Mouse (Mus musculus) forebrain, embryonic 13.5 days (tissue): Measurements from ENCODE around the gene Hist1h3e. TPM values are rescaled to one million over a fixed set of nuclear protein-coding genes. Genes with fewer than 3 reads are reported as not detected.
A peak's percentile ranks its signal among the peaks of the same experiment; 100 is the strongest.

ENCODE experiments used
- ATAC-seq: fragments of 200-750 bp; cut with Nextera tagmentation; 2 replicates; pipeline ENCODE4 v1.8.0; 2017
- H3K27ac ChIP-seq: fragments of 300-500 bp; sonication (generic); 2 replicates; pipeline ENCODE4 v1.5.1; 2015; ENCODE audit warnings: inconsistent platforms, mild to moderate bottlenecking, moderate library complexity
- H3K27me3 ChIP-seq: fragments of 300-500 bp; sonication (generic); 2 replicates; pipeline ENCODE4 v1.6.1; 2015; ENCODE audit warnings: mild to moderate bottlenecking, inconsistent platforms
- H3K36me3 ChIP-seq: fragments of 300-500 bp; sonication (generic); 2 replicates; pipeline ENCODE4 v1.6.1; 2015; ENCODE audit warnings: mild to moderate bottlenecking, inconsistent platforms; ENCODE audit not compliant: poor library complexity, severe bottlenecking
- H3K4me1 ChIP-seq: fragments of 300-500 bp; sonication (generic); 2 replicates; pipeline ENCODE4 v1.6.1; 2015; ENCODE audit warnings: inconsistent platforms
- H3K4me2 ChIP-seq: fragments of 300-500 bp; sonication (generic); 2 replicates; pipeline ENCODE4 v1.6.1; 2015; ENCODE audit warnings: inconsistent platforms, mild to moderate bottlenecking, moderate library complexity
- H3K4me3 ChIP-seq: fragments of 300-500 bp; sonication (generic); 2 replicates; pipeline ENCODE4 v1.5.1; 2015; ENCODE audit warnings: mild to moderate bottlenecking, inconsistent platforms
- H3K9ac ChIP-seq: fragments of 300-500 bp; sonication (generic); 2 replicates; pipeline ENCODE4 v1.6.1; 2015; ENCODE audit warnings: mild to moderate bottlenecking, inconsistent platforms
- H3K9me3 ChIP-seq: fragments of 300-500 bp; sonication (generic); replicated peaks from 2 replicates; pipeline ENCODE4 v1.6.1; 2016; ENCODE audit warnings: inconsistent platforms
- WGBS: fragments of 180-500 bp; shearing (Covaris S2); methylation state at CpG from one replicate; pipeline ENCODE4 v1.1.7; 2015; 5-methylcytosine and 5-hydroxymethylcytosine counted together
- polyA plus RNA-seq: library from polyadenylated mRNA; unstranded; fragments of >200 nt; fragmentation: Nextera tagmentation; extraction: Ambion mirVana; gene quantifications from 2 replicates; pipeline ENCODE4 v1.2.1, GENCODE M21; 2015

Gene Hist1h3e
- polyA plus RNA-seq, 1 experiment from 2014 or later, result 6.9 TPM

DNA sequence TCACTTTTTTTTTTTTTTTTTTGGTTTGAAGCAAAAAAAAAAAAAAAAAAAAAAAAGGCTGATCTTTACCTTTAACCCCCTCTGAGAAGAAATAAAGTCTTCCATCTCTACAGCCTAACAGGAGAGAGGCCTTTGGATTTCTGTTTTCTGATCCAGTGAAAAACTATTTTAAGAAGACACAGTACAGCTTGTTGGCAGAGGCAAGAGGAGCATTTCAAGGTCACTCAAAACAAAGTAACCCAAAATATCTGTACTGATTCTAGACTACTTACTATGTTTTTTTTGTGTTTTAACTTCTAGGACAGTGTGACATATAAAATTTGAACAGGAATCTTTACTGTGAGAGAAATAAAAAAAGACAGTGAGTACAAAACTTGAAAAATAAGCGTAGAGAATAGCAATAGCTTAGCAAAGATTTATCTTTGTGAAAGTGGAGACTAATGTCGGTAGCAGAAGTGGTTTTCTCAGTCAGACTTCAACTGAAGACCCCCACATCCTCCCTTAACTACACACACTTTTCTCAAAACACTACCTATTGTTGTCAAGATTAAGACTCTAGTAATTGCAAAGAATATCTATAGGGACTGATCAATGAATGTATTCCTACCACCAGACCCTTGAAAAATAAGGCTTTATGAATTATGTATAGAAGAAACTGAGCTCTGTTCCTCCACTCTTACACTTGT lies 32.5 kb downstream of the Hist1h3e start:
- peak overlapping the region; percentile 58 for H3K4me3 ChIP-seq
- H3K36me3 ChIP-seq, result no peaks in the 10 kb centered on the region
- H3K4me1 ChIP-seq, result peaks cover 37% of the 10 kb centered on the region
- H3K27ac ChIP-seq, result peak overlapping the region; percentile 98
- H3K27me3 ChIP-seq, result no peaks in the 10 kb centered on the region
- H3K9ac ChIP-seq, result peak overlapping the region; percentile 85
- no peak for ATAC-seq
- no peaks in the 10 kb centered on the region for H3K9me3 ChIP-seq
- H3K4me2 ChIP-seq, result peak overlapping the region; percentile 61
- WGBS, result 25% methylated on average over 2 of the region's 2 CpGs

DNA sequence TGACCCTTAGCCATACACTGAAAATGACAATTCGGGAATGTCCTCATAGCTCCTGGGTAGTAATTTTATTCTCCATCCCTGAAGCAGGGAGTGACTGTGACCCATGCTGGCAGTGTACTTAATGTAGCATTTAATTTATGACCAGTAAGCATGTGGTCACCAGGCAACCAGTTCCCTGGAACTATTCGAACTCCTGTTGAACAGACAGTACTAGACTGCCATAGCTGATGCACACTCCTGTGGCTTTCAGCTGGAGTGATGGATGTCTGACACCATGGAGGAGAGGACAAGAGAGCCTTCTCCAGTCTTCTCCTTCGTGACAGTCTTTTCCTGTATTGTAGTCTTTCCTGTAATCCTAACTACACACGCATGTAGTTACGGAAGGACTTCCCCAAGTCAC lies 33.2 kb downstream of the Hist1h3e start:
- 84% methylated on average over 5 of the region's 5 CpGs for WGBS
- H3K27me3 ChIP-seq, result no peaks in the 10 kb centered on the region
- ATAC-seq, result no peak
- no peak overlapping the region for H3K27ac ChIP-seq
- no peak overlapping the region for H3K9ac ChIP-seq
- 0 out of 2 replicates have a peak overlapping the region, but pooled peaks have one; percentile 7 for H3K4me3 ChIP-seq
- no peaks in the 10 kb centered on the region for H3K9me3 ChIP-seq
- no peaks in the 10 kb centered on the region for H3K36me3 ChIP-seq
- H3K4me2 ChIP-seq, result peak overlapping the region; percentile 35
- peaks cover 33% of the 10 kb centered on the region for H3K4me1 ChIP-seq

DNA sequence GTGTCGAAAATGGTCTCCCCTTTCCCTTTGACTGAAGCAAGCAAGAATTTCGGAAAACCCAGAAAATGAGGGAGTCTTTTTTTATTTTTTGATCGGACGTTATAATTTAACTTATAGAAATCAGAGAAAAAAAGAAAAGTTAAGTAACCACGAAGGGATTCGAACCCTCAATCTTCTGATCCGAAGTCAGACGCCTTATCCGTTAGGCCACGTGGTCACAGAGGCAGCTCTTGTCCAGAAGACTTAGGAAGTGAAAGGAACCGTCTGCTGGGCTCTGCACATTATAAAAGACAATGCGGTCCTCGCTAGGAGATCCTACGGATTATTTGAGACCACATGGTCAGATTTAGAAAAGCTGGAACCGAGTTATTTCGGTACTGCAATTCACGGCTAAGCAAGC lies 35.9 kb downstream of the Hist1h3e start:
- no peaks in the 10 kb centered on the region for H3K36me3 ChIP-seq
- peaks cover 17% of the 10 kb centered on the region for H3K4me1 ChIP-seq
- H3K4me2 ChIP-seq, result peak overlapping the region; percentile 57
- peak; percentile 59 for ATAC-seq
- no peaks in the 10 kb centered on the region for H3K9me3 ChIP-seq
- H3K27me3 ChIP-seq, result no peaks in the 10 kb centered on the region
- 1% methylated on average over 17 of the region's 17 CpGs for WGBS
- peak overlapping the region; percentile 80 for H3K27ac ChIP-seq
- H3K9ac ChIP-seq, result peak overlapping the region; percentile 59
- H3K4me3 ChIP-seq, result peak overlapping the region; percentile 43

DNA sequence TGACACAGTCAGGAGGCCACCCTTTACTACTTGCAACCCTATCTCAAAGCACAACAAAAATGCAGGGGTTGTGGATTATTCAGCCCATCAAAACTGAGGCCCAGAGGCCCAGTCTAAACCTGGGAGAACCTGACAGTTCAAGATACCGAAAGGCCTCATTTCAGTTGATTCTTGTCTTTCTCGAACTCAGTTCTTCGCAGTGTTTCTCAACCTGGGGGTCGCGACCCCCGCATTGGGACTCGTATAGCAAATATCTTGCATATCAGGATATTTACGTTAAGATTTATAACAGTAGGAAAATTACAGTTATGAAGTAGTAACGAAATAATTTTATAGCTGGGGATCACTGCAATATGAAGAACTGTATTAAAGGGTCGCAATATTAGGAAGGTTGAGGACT lies 36.3 kb downstream of the Hist1h3e start:
- no peaks in the 10 kb centered on the region for H3K9me3 ChIP-seq
- peak overlapping the region; percentile 43 for H3K4me3 ChIP-seq
- no peaks in the 10 kb centered on the region for H3K36me3 ChIP-seq
- peak overlapping the region; percentile 57 for H3K4me2 ChIP-seq
- H3K4me1 ChIP-seq, result peaks cover 17% of the 10 kb centered on the region
- H3K27me3 ChIP-seq, result no peaks in the 10 kb centered on the region
- no peak for ATAC-seq
- 3% methylated on average over 10 of the region's 10 CpGs for WGBS
- no peak overlapping the region for H3K27ac ChIP-seq
- H3K9ac ChIP-seq, result no peak overlapping the region

DNA sequence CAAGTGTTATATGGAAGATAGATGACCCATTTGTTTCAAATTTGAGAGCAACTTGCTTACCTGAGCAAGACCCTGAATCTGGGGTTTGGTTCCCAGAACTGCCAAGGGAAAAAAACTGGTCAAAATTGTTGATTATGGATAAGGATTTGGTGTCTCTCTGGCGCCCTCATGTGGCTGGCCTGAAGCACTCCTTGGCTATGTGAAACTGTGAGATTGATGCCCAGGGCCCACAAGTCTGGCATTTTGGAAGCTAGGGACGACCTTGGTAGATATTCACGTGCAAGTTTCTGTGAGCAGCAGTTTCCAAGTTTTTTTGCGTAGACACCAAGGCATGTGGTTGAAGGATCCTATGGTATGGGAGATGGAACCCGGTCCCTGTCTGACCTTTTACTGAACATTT lies 37.5 kb downstream of the Hist1h3e start:
- no peak overlapping the region for H3K27ac ChIP-seq
- no peaks in the 10 kb centered on the region for H3K9me3 ChIP-seq
- no peak overlapping the region for H3K4me3 ChIP-seq
- no peaks in the 10 kb centered on the region for H3K27me3 ChIP-seq
- peaks cover 17% of the 10 kb centered on the region for H3K4me1 ChIP-seq
- WGBS, result 6% methylated on average over 5 of the region's 5 CpGs
- ATAC-seq, result peak; percentile 20; the same call in 1 of the 2 replicates
- no peak overlapping the region for H3K9ac ChIP-seq
- H3K36me3 ChIP-seq, result no peaks in the 10 kb centered on the region
- peak overlapping the region; percentile 28; the same call in 1 of the 2 replicates for H3K4me2 ChIP-seq

DNA sequence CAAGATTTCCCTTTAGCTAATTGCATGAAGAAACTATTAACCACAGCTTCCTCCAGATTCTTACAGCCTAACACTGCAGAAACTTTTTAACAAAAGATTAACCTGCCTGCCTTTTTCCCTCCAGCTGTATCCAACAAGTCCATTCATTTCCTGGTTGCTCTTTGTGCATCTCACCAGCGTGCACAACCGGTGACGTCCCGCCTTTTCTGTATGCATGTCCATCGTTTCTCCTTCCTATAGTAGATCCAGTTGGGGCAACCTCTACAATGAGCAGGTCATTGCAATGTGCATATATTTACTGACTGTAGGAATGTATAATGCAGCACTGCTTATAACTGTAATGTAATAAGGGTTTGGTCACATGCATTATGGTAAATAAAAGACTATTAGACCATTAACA lies 38.2 kb downstream of the Hist1h3e start:
- no peak overlapping the region for H3K27ac ChIP-seq
- H3K4me3 ChIP-seq, result no peak overlapping the region
- H3K27me3 ChIP-seq, result no peaks in the 10 kb centered on the region
- H3K4me1 ChIP-seq, result peaks cover 16% of the 10 kb centered on the region
- no peak overlapping the region for H3K9ac ChIP-seq
- no peak overlapping the region for H3K4me2 ChIP-seq
- no peaks in the 10 kb centered on the region for H3K36me3 ChIP-seq
- H3K9me3 ChIP-seq, result no peaks in the 10 kb centered on the region
- no peak for ATAC-seq
- WGBS, result 52% methylated on average over 5 of the region's 5 CpGs

DNA sequence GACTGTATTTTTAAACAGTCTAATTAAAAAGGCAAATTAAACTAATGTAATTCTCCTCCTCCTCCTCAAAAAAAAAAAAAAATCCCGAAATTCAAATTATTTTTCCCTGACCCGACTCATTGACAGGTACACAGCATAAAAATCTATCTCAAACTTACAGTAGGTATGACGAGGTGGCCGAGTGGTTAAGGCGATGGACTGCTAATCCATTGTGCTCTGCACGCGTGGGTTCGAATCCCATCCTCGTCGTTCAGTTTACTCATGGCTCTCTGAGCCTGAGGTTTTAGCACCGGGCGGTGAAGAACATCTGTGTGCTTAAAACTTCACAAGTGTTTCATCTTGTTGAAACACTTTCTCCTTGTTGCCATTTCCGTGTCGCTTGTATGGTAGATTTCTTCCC lies 40.5 kb downstream of the Hist1h3e start:
- 1% methylated on average over 14 of the region's 14 CpGs for WGBS
- Histone ChIP-seq H3K4me3 (no peak overlapping the region), H3K9ac (no peak overlapping the region), H3K36me3 (no peaks in the 10 kb centered on the region), H3K27ac (no peak overlapping the region), H3K4me1 (peaks cover 6% of the 10 kb centered on the region; the same call in 1 of the 2 replicates), H3K4me2 (peak overlapping the region; percentile 22; the same call in 1 of the 2 replicates), H3K27me3 (no peaks in the 10 kb centered on the region), H3K9me3 (no peaks in the 10 kb centered on the region)
- ATAC-seq, result no peak

DNA sequence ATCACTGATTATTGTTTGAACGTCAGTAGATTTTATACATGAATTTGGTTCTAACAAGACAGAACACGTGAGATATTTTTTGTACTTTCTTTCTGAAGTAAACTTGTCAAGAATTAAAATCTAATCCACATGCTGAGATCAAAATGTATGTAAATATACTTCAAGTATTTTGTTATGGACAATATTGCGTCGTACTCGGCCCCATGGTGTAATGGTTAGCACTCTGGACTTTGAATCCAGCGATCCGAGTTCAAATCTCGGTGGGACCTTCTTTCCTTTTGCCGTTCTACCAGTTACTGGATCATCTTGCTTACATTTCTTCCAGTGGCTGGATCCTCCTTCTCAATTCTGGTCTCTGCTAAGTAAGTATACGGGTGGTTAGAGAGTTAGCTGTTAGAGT lies 42.8 kb downstream of the Hist1h3e start:
- peak; percentile 20; the same call in 1 of the 2 replicates for ATAC-seq
- Histone ChIP-seq H3K27me3 (no peaks in the 10 kb centered on the region), H3K4me2 (peak overlapping the region; percentile 54), H3K36me3 (no peaks in the 10 kb centered on the region), H3K4me1 (peaks cover 10% of the 10 kb centered on the region; the same call in 1 of the 2 replicates), H3K4me3 (peak overlapping the region; percentile 35), H3K27ac (no peak overlapping the region), H3K9me3 (no peaks in the 10 kb centered on the region), H3K9ac (no peak overlapping the region)
- under 1% methylated on average over 10 of the region's 10 CpGs for WGBS

DNA sequence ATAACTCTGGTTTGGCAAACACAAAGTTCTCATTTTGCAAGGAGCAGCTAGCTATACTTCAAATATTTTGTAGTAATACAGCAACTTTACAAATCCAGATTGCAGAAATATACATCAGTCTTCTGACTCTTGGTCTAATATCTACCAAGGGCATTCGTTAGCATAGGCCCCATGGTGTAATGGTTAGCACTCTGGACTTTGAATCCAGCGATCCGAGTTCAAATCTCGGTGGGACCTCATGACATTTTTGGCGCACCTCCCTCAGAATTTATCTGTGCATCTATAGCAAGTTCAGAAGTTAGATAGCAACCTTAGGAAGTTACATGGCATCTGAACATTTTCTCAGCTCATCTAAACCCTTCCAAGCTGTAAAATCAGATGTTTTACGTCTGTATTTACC lies 43.3 kb downstream of the Hist1h3e start:
- H3K9ac ChIP-seq, result no peak overlapping the region
- 0% methylated on average over 6 of the region's 6 CpGs for WGBS
- H3K4me3 ChIP-seq, result peak overlapping the region; percentile 35
- peak; percentile 12; the same call in 1 of the 2 replicates for ATAC-seq
- no peak overlapping the region for H3K27ac ChIP-seq
- H3K36me3 ChIP-seq, result no peaks in the 10 kb centered on the region
- no peaks in the 10 kb centered on the region for H3K27me3 ChIP-seq
- peaks cover 10% of the 10 kb centered on the region; the same call in 1 of the 2 replicates for H3K4me1 ChIP-seq
- no peaks in the 10 kb centered on the region for H3K9me3 ChIP-seq
- H3K4me2 ChIP-seq, result peak overlapping the region; percentile 54

DNA sequence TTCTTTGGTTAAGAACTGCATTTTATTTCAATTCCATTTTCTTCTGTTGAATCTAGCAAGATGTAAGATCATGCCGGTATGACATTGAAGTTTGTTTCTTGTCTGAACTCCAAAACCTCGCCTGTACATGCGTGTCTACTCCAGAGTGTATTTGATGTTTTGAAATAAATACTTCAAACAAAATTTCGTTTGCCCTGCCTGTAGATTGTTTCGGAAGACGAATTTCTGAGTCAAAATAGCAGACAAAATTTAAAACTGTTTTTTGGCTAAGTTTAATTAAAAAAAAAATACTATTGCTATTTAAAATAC lies 43.9 kb downstream of the Hist1h3e start:
- no peak overlapping the region for H3K27ac ChIP-seq

DNA sequence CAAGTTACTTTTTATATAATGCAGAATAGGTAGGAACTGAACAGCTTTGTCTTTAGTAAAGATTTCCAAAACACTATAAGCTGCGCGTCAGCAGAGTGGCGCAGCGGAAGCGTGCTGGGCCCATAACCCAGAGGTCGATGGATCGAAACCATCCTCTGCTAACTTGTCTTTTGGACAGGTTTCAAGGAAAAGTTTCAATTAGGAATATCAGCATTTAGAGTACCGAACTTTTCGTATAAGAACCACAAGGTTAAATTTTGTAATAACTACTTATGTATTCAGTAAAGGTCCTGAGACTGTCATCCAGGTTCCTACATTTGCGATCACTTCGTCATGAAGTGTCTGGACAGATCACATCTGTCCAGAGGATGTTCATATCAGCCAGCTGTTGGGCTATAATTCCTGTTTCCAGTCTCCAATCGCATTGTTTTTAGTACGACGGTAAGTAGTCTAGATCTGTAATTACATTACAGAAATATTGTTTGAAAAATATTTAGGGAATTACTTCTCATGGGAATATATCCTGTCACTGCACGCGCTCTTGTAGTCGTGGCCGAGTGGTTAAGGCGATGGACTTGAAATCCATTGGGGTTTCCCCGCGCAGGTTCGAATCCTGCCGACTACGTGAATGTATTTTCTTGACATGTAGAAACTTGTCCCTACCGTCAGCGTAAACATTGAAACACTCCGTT lies 44.4 kb downstream of the Hist1h3e start:
- Histone ChIP-seq H3K36me3 (no peaks in the 10 kb centered on the region), H3K9ac (peak overlapping the region; percentile 46), H3K4me2 (peak overlapping the region; percentile 74), H3K9me3 (no peaks in the 10 kb centered on the region), H3K27me3 (no peaks in the 10 kb centered on the region), H3K4me3 (peak overlapping the region; percentile 50), H3K4me1 (peaks cover 10% of the 10 kb centered on the region; the same call in 1 of the 2 replicates), H3K27ac (peak overlapping the region; percentile 66; the same call in 1 of the 2 replicates)
- under 1% methylated on average over 27 of the region's 27 CpGs for WGBS
- peak; percentile 92 for ATAC-seq

More for the DNA sequence above, 43.9 kb downstream of the Hist1h3e start:
- H3K9me3 ChIP-seq, result no peaks in the 10 kb centered on the region
- no peak overlapping the region for H3K9ac ChIP-seq
- H3K36me3 ChIP-seq, result no peaks in the 10 kb centered on the region
- 1% methylated on average over 6 of the region's 6 CpGs for WGBS
- no peaks in the 10 kb centered on the region for H3K27me3 ChIP-seq
- peaks cover 10% of the 10 kb centered on the region; the same call in 1 of the 2 replicates for H3K4me1 ChIP-seq
- no peak for ATAC-seq
- peak overlapping the region; percentile 74 for H3K4me2 ChIP-seq
- peak overlapping the region; percentile 50 for H3K4me3 ChIP-seq

DNA sequence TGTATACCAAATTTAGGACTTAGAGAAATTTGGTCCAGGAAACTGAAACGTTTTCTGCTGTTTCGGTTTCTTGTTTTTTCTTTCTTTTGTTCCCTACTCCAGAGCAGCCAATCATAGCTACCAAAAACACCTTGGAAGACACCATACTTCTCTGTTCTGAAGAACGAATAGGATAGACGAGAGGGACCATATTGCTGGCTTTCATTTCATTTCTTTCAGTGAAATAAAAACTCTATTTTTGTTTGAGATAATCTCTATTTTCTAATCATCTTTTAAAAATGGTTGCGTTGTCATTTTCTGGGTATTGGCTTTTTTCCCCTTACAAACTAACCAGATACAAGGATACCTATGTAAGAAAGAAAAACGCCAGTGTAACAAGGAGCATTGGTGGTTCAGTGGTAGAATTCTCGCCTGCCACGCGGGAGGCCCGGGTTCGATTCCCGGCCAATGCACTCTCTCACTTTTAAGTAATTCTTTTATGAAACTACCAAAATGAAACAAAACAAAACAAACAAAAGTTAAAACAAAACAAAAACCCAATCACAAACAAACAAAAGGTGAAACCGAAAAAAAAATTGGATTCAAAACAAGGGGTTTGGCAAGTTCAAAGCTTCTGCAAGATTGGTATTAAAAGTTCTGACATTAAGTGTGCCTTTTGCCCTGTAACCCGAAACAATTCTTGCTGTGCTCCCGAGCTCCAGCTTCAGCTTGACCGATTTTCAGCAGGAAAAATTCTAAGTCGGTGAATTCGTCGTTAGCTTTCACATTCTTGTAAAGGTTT lies 45.2 kb downstream of the Hist1h3e start:
- WGBS, result under 1% methylated on average over 19 of the region's 19 CpGs
- no peaks in the 10 kb centered on the region for H3K27me3 ChIP-seq
- H3K36me3 ChIP-seq, result no peaks in the 10 kb centered on the region
- peaks cover 10% of the 10 kb centered on the region; the same call in 1 of the 2 replicates for H3K4me1 ChIP-seq
- H3K9me3 ChIP-seq, result no peaks in the 10 kb centered on the region
- peak overlapping the region; percentile 66 for H3K27ac ChIP-seq
- peak overlapping the region; percentile 74 for H3K4me2 ChIP-seq
- peak overlapping the region; percentile 50 for H3K4me3 ChIP-seq
- ATAC-seq, result peak; percentile 74
- H3K9ac ChIP-seq, result peak overlapping the region; percentile 46; the same call in 1 of the 2 replicates
